Mouse (Mus musculus) kidney, postnatal 36 days (tissue): ENCODE data around the gene Ptdss2.

Source experiments
- DNase-seq, 2 experiments: peaks; one replicate each; pipeline ENCODE4 v3.0.0; 2021 to 2022; ENCODE audit warnings: mixed read lengths in 2 of 2

Ptdss2 gene

GRCm38 (mm10) chr7:141122245-141122644, at the start of gene Ptdss2:
Ptdss2 (plus strand) TSS chr7:141122382.
- peak; percentile 80 to 85 for DNase-seq

GRCm38 (mm10) chr7:141073782-141074181, 48.4 kb upstream of the Ptdss2 start:
- no peak for DNase-seq

- no peak for DNase-seq
Measured at GRCm38 (mm10) chr7:141077841-141078240, 44.3 kb upstream of the Ptdss2 start, which contains the start of gene Pkp3. Pkp3 (plus strand) TSS chr7:141078218.

- DNase-seq: no peak
Measured at GRCm38 (mm10) chr7:141078876-141079275, 43.3 kb upstream of the Ptdss2 start.

GRCm38 (mm10) chr7:141079481-141080449, 42.4 kb upstream of the Ptdss2 start:
- DNase-seq: peak; percentile 73 to 82

GRCm38 (mm10) chr7:141087894-141088293, 34.3 kb upstream of the Ptdss2 start:
- peak; percentile 29 to 45 for DNase-seq

GRCm38 (mm10) chr7:141088473-141088872, 33.7 kb upstream of the Ptdss2 start:
- DNase-seq: no peak

GRCm38 (mm10) chr7:141090228-141090627, 32.0 kb upstream of the Ptdss2 start:
- no peak for DNase-seq

- DNase-seq: peak; percentile 95 to 96
Measured at GRCm38 (mm10) chr7:141092051-141092735, 30.0 kb upstream of the Ptdss2 start.

- DNase-seq: peak; percentile 84 to 91
Measured at GRCm38 (mm10) chr7:141093950-141094349, 28.2 kb upstream of the Ptdss2 start.

- DNase-seq: peak; percentile 81 to 92
Measured at GRCm38 (mm10) chr7:141094487-141095205, 27.5 kb upstream of the Ptdss2 start.

GRCm38 (mm10) chr7:141096021-141096420, 26.2 kb upstream of the Ptdss2 start:
- DNase-seq: peak in 1 of 2 experiments; percentile 27

- DNase-seq: peak; percentile 81 to 84
Measured at GRCm38 (mm10) chr7:141096649-141097056, 25.5 kb upstream of the Ptdss2 start.

GRCm38 (mm10) chr7:141097177-141097576, 25.0 kb upstream of the Ptdss2 start:
- no peak for DNase-seq

- DNase-seq: peak; percentile 67 to 82
Measured at GRCm38 (mm10) chr7:141099911-141100691, 22.1 kb upstream of the Ptdss2 start, which contains the start of gene Sigirr. Sigirr (minus strand) TSS chr7:141100572.

GRCm38 (mm10) chr7:141103161-141103560, 19.0 kb upstream of the Ptdss2 start:
- DNase-seq: no peak

GRCm38 (mm10) chr7:141115874-141116273, 6.3 kb upstream of the Ptdss2 start:
- no peak for DNase-seq

GRCm38 (mm10) chr7:141117636-141118035, 4.5 kb upstream of the Ptdss2 start, which contains the start of gene Ano9:
Ano9 (minus strand) TSS chr7:141117806.
- peak; percentile 81 to 82 for DNase-seq

- no peak for DNase-seq
Measured at GRCm38 (mm10) chr7:141119487-141119886, 2.7 kb upstream of the Ptdss2 start.

- no peak for DNase-seq
Measured at GRCm38 (mm10) chr7:141120605-141121004, 1.6 kb upstream of the Ptdss2 start.

GRCm38 (mm10) chr7:141121051-141121531, 1.1 kb upstream of the Ptdss2 start:
- peak; percentile 84 to 94 for DNase-seq
